Mouse (Mus musculus) liver, embryonic 14.5 days (tissue): ENCODE data around the gene Lamb1. TPM values are rescaled to one million over a fixed set of nuclear protein-coding genes. Genes with fewer than 3 reads are reported as not detected.

Source experiments
- ATAC-seq: fragments of 200-750 bp; cut with Nextera tagmentation; 2 replicates; pipeline ENCODE4 v1.8.0; 2017; ENCODE audit warnings: moderate number of reproducible peaks, mild to moderate bottlenecking, moderate library complexity; ENCODE audit not compliant: insufficient read depth
- DNase-seq, 3 experiments: peaks; one replicate each; pipeline ENCODE4 v3.0.0-alpha.2; 2012 to 2013; ENCODE audit warnings: low read depth in 3 of 3, low spot score in 3 of 3
- H3K27ac ChIP-seq: fragments of 300-500 bp; sonication (generic); 2 replicates; pipeline ENCODE4 v1.5.1; 2014; ENCODE audit warnings: moderate library complexity, mild to moderate bottlenecking, control low read depth, inconsistent platforms
- H3K27me3 ChIP-seq: fragments of 300-500 bp; sonication (generic); 2 replicates; pipeline ENCODE4 v1.6.1; 2014; ENCODE audit warnings: mild to moderate bottlenecking, low read length, moderate library complexity; ENCODE audit not compliant: control insufficient read depth, insufficient read depth
- H3K36me3 ChIP-seq: fragments of 300-500 bp; sonication (generic); replicated peaks from 2 replicates; pipeline ENCODE4 v1.6.1; 2014; ENCODE audit warnings: low read depth; ENCODE audit not compliant: control insufficient read depth, insufficient read depth
- H3K4me1 ChIP-seq, 2 experiments: fragments of 200-500 bp in 1 of 2; fragments of 300-500 bp in 1 of 2; sonication (generic) in 1 of 2; replicated peaks; 2 replicates each; pipeline ENCODE4 v1.6.1; 2012 to 2014; ENCODE audit warnings: antibody characterized with exemption in 1 of 2, inconsistent platforms in 1 of 2, low read length in 1 of 2; ENCODE audit not compliant: control insufficient read depth in 2 of 2, insufficient read depth in 2 of 2
- H3K4me2 ChIP-seq: fragments of 300-500 bp; sonication (generic); 2 replicates; pipeline ENCODE4 v1.6.1; 2014; ENCODE audit warnings: low read depth, mild to moderate bottlenecking, control low read depth, moderate library complexity
- H3K4me3 ChIP-seq, 2 experiments: fragments of 200-500 bp in 1 of 2; fragments of 300-500 bp in 1 of 2; sonication (generic) in 1 of 2; 2 replicates each; pipeline ENCODE4 v1.5.1; 2012 to 2014; ENCODE audit warnings: low read depth in 2 of 2, low read length in 2 of 2, mild to moderate bottlenecking in 2 of 2, control low read depth in 1 of 2, inconsistent platforms in 1 of 2, moderate library complexity in 1 of 2; ENCODE audit not compliant: insufficient read depth in 1 of 2
- H3K9ac ChIP-seq: fragments of 300-500 bp; sonication (generic); replicated peaks from 2 replicates; pipeline ENCODE4 v1.6.1; 2014; ENCODE audit warnings: mild to moderate bottlenecking, control low read depth, moderate library complexity
- H3K9me3 ChIP-seq: fragments of 300-500 bp; sonication (generic); 2 replicates; pipeline ENCODE4 v1.6.1; 2016; ENCODE audit warnings: low read length, mixed read lengths; ENCODE audit not compliant: control insufficient read depth
- CTCF ChIP-seq: IDR thresholded peaks from 2 replicates; pipeline ENCODE4 v1.5.1; 2016; ENCODE audit warnings: antibody characterized with exemption, low read depth, control low read depth
- EP300 ChIP-seq: IDR thresholded peaks from 2 replicates; pipeline ENCODE4 v1.6.1; 2016; ENCODE audit warnings: antibody characterized with exemption, low read depth
- WGBS: fragments of 180-500 bp; shearing (Covaris S2); extraction: QIAGEN DNeasy Blood & Tissue Kit; methylation state at CpG from one replicate; pipeline ENCODE4 v1.1.7; 2014; ENCODE audit not compliant: insufficient replicate concordance; 5-methylcytosine and 5-hydroxymethylcytosine counted together
- polyA plus RNA-seq, 2 experiments: library from polyadenylated mRNA; depleted of rRNA in 1 of 2; stranded (reverse) in 1 of 2; unstranded in 1 of 2; fragments of >200 nt; fragmentation: Nextera tagmentation in 1 of 2; extraction: Ambion mirVana in 1 of 2; gene quantifications; 2 replicates each; pipeline versions ENCODE4 v1.2.1 to v1.2.3; 2012 to 2014

Gene Lamb1
- polyA plus RNA-seq, 2 experiments = 1.9 to 2.6 TPM

GRCm38 (mm10) chr12:31261882-31262281 lies 3.2 kb upstream of the Lamb1 start:
- Histone ChIP-seq H3K4me2 (no peak overlapping the region), H3K4me1 (no peaks in the 10 kb centered on the region), H3K27ac (no peak overlapping the region), H3K4me3 (no peak overlapping the region), H3K27me3 (peaks cover 25% of the 10 kb centered on the region), H3K9me3 (no peaks in the 10 kb centered on the region), H3K36me3 (no peaks in the 10 kb centered on the region), H3K9ac (no peak overlapping the region)
- TF ChIP-seq CTCF (no peak), EP300 (no peak)
- ATAC-seq (no peak), DNase-seq (no peak)
- 41% methylated on average over 3 of the region's 3 CpGs for WGBS

GRCm38 (mm10) chr12:31263921-31264320 lies 1.1 kb upstream of the Lamb1 start:
- Histone ChIP-seq H3K27me3 (peaks cover 28% of the 10 kb centered on the region), H3K4me2 (no peak overlapping the region), H3K4me3 (no peak overlapping the region)

GRCm38 (mm10) chr12:31265722-31266431 lies 843 bp downstream of the Lamb1 start:
- H3K36me3 ChIP-seq = no peaks in the 10 kb centered on the region
- no peaks in the 10 kb centered on the region for H3K9me3 ChIP-seq
- WGBS = 2% methylated on average over 50 of the region's 50 CpGs
- H3K27me3 ChIP-seq = peaks cover 28% of the 10 kb centered on the region
- no peaks in the 10 kb centered on the region for H3K4me1 ChIP-seq
- peak overlapping the region; percentile 47 for H3K4me2 ChIP-seq
- peak overlapping the region; percentile 20 to 42 for H3K4me3 ChIP-seq
- DNase-seq = no peak
- no peak overlapping the region for H3K27ac ChIP-seq
- ATAC-seq = no peak
- H3K9ac ChIP-seq = no peak overlapping the region
- TF ChIP-seq CTCF (no peak), EP300 (no peak)

More at GRCm38 (mm10) chr12:31263921-31264320, 1.1 kb upstream of the Lamb1 start:
- no peaks in the 10 kb centered on the region for H3K36me3 ChIP-seq
- TF ChIP-seq EP300 = no peak
- no peak for TF ChIP-seq CTCF
- DNase-seq (no peak), ATAC-seq (no peak)
- H3K9me3 ChIP-seq = no peaks in the 10 kb centered on the region
- H3K9ac ChIP-seq = no peak overlapping the region
- H3K27ac ChIP-seq = no peak overlapping the region
- WGBS = 31% methylated on average over 7 of the region's 7 CpGs
- no peaks in the 10 kb centered on the region for H3K4me1 ChIP-seq

GRCm38 (mm10) chr12:31266686-31267085 lies 1.7 kb downstream of the Lamb1 start:
- ATAC-seq (no peak), DNase-seq (no peak)
- Histone ChIP-seq H3K9ac (no peak overlapping the region), H3K4me2 (no peak overlapping the region), H3K4me3 (no peak overlapping the region), H3K36me3 (no peaks in the 10 kb centered on the region), H3K27me3 (peaks cover 28% of the 10 kb centered on the region), H3K27ac (no peak overlapping the region), H3K9me3 (no peaks in the 10 kb centered on the region), H3K4me1 (0 out of 4 replicates have a peak, but pooled peaks cover 0 to under 1% of the 10 kb centered on the region in 2 experiments)
- WGBS = 9% methylated on average over 15 of the region's 15 CpGs
- TF ChIP-seq EP300 = no peak
- no peak for TF ChIP-seq CTCF

- Histone ChIP-seq H3K36me3 (no peaks in the 10 kb centered on the region), H3K9ac (no peak overlapping the region)
Observed at GRCm38 (mm10) chr12:31267363-31267762, 2.3 kb downstream of the Lamb1 start.

More at GRCm38 (mm10) chr12:31267363-31267762, 2.3 kb downstream of the Lamb1 start:
- Histone ChIP-seq H3K4me2 (no peak overlapping the region), H3K4me3 (no peak overlapping the region), H3K4me1 (peaks cover 0 to 2% of the 10 kb centered on the region in 2 experiments; a peak in 1 of 4 replicates), H3K27ac (no peak overlapping the region), H3K27me3 (peaks cover 28% of the 10 kb centered on the region), H3K9me3 (no peaks in the 10 kb centered on the region)
- WGBS = 41% methylated on average over 4 of the region's 4 CpGs
- TF ChIP-seq CTCF = no peak
- TF ChIP-seq EP300 = no peak
- ATAC-seq (no peak), DNase-seq (no peak)
